Mouse (Mus musculus) testis, adult 2 months (tissue): Measurements from ENCODE around the gene Tchh. TPM values are rescaled to one million over a fixed set of nuclear protein-coding genes. Genes with fewer than 3 reads are reported as not detected.
A peak's percentile ranks its signal among the peaks of the same experiment; 100 is the strongest.

ENCODE experiments used
- H3K27ac ChIP-seq: fragments of 200-500 bp; 2 replicates; pipeline ENCODE4 v1.5.1; 2012; ENCODE audit warnings: low read depth, low read length; ENCODE audit not compliant: control insufficient read depth, insufficient read depth
- H3K27me3 ChIP-seq: fragments of 200-500 bp; 2 replicates; pipeline ENCODE4 v1.6.1; 2012; ENCODE audit warnings: mild to moderate bottlenecking, low read length, moderate library complexity; ENCODE audit not compliant: control insufficient read depth, insufficient read depth
- H3K36me3 ChIP-seq: fragments of 200-500 bp; 2 replicates; pipeline ENCODE4 v1.6.1; 2012; ENCODE audit warnings: mild to moderate bottlenecking, low read length; ENCODE audit not compliant: control insufficient read depth, insufficient read depth
- H3K4me1 ChIP-seq: fragments of 200-500 bp; 2 replicates; pipeline ENCODE4 v1.6.1; 2012; ENCODE audit warnings: low read length; ENCODE audit not compliant: control insufficient read depth, insufficient read depth
- H3K4me3 ChIP-seq: fragments of 200-500 bp; 2 replicates; pipeline ENCODE4 v1.5.1; 2012; ENCODE audit warnings: low read depth, mild to moderate bottlenecking, low read length, moderate library complexity, mixed read lengths; ENCODE audit not compliant: control insufficient read depth
- CTCF ChIP-seq: fragments of 200-500 bp; IDR thresholded peaks from 2 replicates; pipeline ENCODE4 v1.5.1; 2012; ENCODE audit warnings: low read depth, mild to moderate bottlenecking, inconsistent platforms, low read length, moderate library complexity; ENCODE audit not compliant: control insufficient read depth, insufficient read depth, insufficient replicate concordance
- POLR2A ChIP-seq: fragments of 200-500 bp; IDR thresholded peaks from 2 replicates; pipeline ENCODE4 v1.6.1; 2012; ENCODE audit warnings: low read depth, mild to moderate bottlenecking, inconsistent platforms, low read length, moderate library complexity; ENCODE audit not compliant: control insufficient read depth
- polyA plus RNA-seq: library from polyadenylated mRNA; depleted of rRNA; stranded (reverse); fragments of >200 nt; gene quantifications from 2 replicates; pipeline ENCODE4 v1.2.3, GENCODE M21; 2012; rRNA removed

Tchh gene
- polyA plus RNA-seq = 0.21 and 0.22 TPM in 2 replicates

DNA sequence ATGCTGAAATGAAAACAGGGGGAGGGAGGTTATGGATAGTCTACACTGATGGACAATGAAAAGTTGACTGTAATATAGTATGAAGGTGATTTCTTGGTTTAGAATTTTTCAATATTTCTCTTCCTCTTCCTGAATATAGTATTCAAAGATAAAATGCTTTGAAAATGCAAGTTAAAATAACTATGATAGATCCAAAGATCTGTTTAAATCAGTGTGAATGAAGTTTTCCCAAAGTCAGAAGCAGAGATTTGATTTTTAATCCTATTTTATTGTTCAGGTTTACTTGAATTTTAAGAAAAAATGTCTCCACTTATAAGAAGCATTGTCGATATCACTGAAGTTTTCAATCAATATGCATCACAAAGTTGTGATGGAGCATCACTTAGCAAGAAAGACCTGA, at the start of gene Tchh:
Gene Tchh (plus strand): TSS at position 301 of the 400 bp plus-strand sequence.
- H3K27me3 ChIP-seq = peaks cover 4% of the 10 kb centered on the region; the same call in 1 of the 2 replicates
- H3K4me1 ChIP-seq = peaks cover 19% of the 10 kb centered on the region
- H3K36me3 ChIP-seq = no peaks in the 10 kb centered on the region
- H3K4me3 ChIP-seq = no peak within 1 kb of the TSS
- H3K27ac ChIP-seq = no peak within 1 kb of the TSS
- TF ChIP-seq CTCF (no peak), POLR2A (no peak)

DNA sequence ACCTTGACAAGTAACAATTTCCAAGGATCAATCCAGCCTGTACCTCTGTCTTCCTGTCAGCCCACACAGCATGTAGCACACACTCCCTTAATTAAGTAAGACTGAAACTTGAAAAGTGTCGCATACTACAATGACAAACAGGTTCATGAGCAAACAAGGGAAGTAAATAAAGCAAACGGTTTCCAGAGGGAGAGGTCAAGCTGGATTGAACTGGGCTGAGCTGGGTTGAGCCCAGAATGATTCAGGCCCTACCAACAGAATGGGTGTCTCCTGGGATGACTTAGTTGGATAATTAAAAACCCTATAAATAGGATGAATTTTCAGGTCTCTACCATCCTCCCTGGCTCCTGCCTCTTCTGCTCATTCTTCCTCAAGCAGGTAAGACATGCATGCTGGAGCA, 48.8 kb upstream of the Tchh start, which contains the start of gene Rptn:
Gene Rptn (plus strand): TSS at position 334 of the 400 bp plus-strand sequence.
- no peaks in the 10 kb centered on the region for H3K27me3 ChIP-seq
- TF ChIP-seq CTCF (no peak), POLR2A (no peak)
- no peaks in the 10 kb centered on the region for H3K4me1 ChIP-seq
- H3K27ac ChIP-seq = no peak within 1 kb of the TSS
- no peak within 1 kb of the TSS for H3K4me3 ChIP-seq
- H3K36me3 ChIP-seq = no peaks in the 10 kb centered on the region

DNA sequence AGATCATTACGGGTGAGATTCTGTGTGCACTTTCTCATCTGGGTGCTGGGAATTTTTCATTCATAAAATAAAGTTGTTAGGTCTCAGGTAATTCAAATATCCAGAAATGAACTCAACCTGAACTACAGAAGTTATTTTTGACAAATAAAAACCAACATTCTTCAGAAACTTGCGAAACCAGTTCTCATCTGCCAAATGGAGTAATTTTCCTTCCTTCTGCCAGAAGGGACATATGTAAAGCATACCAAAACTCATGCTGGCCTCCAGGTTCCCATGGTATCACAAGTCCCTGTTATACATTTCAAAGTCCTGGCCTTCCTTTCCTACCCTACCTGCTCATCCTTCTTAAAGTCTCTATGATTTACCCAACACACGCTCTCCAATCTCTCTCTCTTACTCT, 38.2 kb upstream of the Tchh start:
- TF ChIP-seq POLR2A (no peak), CTCF (no peak)
- Histone ChIP-seq H3K4me3 (no peak overlapping the region), H3K27me3 (no peaks in the 10 kb centered on the region), H3K27ac (no peak overlapping the region), H3K4me1 (no peaks in the 10 kb centered on the region), H3K36me3 (no peaks in the 10 kb centered on the region)

DNA sequence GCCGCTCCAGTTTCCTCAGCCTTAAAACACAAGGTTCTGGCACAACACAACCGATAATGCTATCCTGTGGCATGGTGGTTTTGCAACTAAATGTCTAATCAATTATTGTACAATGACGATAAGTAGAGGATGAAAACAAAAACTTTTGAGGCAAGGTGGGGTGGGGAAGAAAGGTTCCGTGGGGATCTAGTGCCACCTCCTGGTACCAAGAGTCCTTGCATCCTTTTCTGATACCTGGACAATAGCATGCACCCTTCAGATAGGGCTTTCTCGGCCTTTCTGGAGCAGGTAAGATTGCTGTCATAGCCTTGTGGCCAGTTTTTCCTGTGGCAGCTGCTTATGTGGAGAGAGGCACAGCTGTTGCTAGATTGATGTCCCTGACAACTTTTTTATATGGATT, 35.1 kb upstream of the Tchh start:
- H3K27me3 ChIP-seq = no peaks in the 10 kb centered on the region
- no peak overlapping the region for H3K27ac ChIP-seq
- no peaks in the 10 kb centered on the region for H3K4me1 ChIP-seq
- no peaks in the 10 kb centered on the region for H3K36me3 ChIP-seq
- H3K4me3 ChIP-seq = no peak overlapping the region
- TF ChIP-seq CTCF (peak; percentile 40; the same call in 1 of the 2 replicates), POLR2A (no peak)

DNA sequence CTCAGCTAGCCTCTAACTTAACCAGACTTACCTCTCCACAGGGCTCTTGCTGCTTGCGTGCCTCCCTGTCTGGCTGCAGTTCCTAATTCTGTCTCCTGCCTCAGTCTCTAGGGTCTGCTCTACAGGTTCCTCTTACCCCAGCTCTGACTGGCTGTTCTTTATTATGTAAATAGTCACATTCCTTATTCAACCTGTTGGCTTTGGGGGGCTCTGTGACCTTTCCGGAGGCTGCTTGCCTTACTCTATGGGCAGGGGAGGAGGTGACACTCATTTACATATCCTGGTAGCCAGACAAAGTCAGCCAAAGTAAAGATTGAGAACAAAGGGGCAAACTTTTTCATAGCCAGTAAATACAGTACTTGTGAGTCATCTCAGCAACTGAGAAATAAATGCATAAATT, 30.2 kb upstream of the Tchh start:
- no peak overlapping the region for H3K27ac ChIP-seq
- TF ChIP-seq POLR2A (no peak), CTCF (no peak)
- H3K4me1 ChIP-seq = no peaks in the 10 kb centered on the region
- no peak overlapping the region for H3K4me3 ChIP-seq
- H3K36me3 ChIP-seq = no peaks in the 10 kb centered on the region
- no peaks in the 10 kb centered on the region for H3K27me3 ChIP-seq

DNA sequence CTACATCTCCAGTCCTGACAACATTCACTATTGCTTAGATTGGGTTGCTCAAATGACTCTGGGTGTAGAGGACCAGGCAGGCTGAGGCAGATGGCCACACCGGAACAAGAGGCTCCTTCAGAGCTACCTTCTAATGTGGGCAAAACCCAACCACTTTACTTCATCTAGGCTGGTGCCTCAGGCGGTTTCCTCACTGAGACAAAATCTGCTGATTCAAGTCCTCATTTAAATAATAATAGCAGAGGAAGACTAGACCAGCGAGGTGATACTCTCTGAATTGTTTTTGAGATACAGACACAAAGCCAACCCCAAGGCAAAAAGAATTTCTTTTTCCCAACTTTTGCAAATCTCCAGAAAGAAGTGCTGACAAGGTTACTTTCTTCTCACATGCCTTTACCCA, 10.5 kb upstream of the Tchh start:
- H3K36me3 ChIP-seq = no peaks in the 10 kb centered on the region
- no peak overlapping the region for H3K27ac ChIP-seq
- H3K4me1 ChIP-seq = no peaks in the 10 kb centered on the region; the same call in 1 of the 2 replicates
- no peaks in the 10 kb centered on the region for H3K27me3 ChIP-seq
- TF ChIP-seq POLR2A (no peak), CTCF (no peak)
- no peak overlapping the region for H3K4me3 ChIP-seq

DNA sequence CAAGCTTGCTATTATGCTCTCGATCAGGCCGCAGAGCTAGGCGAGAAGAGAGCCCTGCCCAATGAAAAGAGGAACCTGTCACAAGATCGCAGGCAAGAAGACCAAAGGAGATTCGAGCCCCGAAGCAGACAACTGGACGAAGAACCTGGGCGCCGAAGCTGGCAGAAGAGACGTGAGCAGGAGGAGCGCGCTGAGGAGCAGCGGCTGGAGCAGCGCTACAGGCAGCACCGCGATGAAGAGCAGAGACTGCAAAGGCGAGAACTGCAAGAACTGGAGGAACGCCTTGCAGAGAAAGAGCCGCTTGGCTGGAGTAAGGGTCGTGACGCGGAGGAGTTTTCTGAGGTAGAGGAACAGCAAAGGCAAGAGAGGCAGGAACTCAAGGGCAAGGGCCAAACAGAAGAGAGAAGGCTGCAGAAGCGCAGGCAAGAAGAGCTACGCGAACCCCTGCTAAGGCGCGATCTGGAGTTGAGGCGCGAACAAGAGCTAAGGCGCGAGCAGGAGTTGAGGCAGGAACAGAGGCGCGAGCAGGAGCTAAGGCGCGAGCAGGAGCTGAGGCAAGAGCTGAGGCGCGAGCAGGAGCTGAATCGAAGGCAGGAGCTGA, 1.5 kb downstream of the Tchh start:
- TF ChIP-seq POLR2A (no peak), CTCF (no peak)
- Histone ChIP-seq H3K27me3 (peaks cover 4% of the 10 kb centered on the region; the same call in 1 of the 2 replicates), H3K4me1 (peaks cover 27% of the 10 kb centered on the region)

More for the DNA sequence above, 1.5 kb downstream of the Tchh start:
- H3K36me3 ChIP-seq = no peaks in the 10 kb centered on the region
- H3K27ac ChIP-seq = no peak overlapping the region
- H3K4me3 ChIP-seq = peak overlapping the region; percentile 85
